Mouse (Mus musculus): Measurements from ENCODE around the gene Pomt1. TPM values are rescaled to one million over a fixed set of nuclear protein-coding genes. Genes with fewer than 3 reads are reported as not detected.
"Not testable (repeated sequence)": the region's sequence is repeated elsewhere in the genome, so short reads cannot be mapped to it uniquely, and the experiment has no call there.

Gene Pomt1
- polyA plus RNA-seq, 1 experiment from 2014 or later = 25.8 TPM

DNA sequence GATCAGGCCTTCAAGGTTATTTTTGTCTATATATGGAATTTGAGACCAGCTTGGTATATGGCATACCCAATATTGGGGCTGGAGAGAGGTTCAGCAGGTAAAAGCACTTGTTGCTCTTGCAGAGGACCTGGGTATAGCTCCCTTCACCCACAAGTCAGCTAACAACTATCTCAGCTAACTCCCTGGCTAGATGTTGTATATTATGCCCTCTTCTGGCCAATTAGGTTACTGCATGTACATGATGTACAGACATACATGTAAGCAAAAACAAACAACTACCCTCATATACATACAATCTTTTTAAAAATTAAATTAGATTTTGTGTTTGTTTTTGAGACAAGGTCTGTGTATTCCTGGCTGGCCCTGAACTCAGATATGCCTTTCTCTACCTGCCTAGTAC, 53.2 kb downstream of the Pomt1 start:
- Histone ChIP-seq H3K27ac (replicated peaks) (no peak overlapping the region), H3K4me3 (peak overlapping the region; percentile 89), H3K27me3 (no peaks in the 10 kb centered on the region)

DNA sequence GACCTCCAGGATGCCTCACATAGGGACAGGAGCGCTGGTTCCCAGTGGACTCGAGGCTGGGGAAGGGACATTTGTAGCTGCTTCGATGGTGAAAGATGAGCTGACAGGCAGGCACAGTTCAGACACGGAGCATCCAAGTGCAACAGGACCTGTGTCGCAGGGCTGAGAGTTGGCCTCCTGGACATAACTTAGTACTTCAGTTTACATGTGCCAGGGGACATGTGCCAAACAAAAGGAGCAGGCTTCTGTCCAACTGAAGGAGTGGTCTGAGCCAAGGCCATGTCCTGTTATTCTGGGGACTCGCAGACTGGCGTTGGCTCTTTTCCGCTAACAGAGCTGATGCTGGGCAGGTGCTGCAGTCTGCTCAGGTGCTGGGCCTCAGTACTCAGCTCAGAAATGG, 58.0 kb downstream of the Pomt1 start:
- Histone ChIP-seq H3K9ac (no peak overlapping the region), H3K4me2 (no peak overlapping the region), H3K36me3 (peaks cover 60% of the 10 kb centered on the region), H3K27me3 (no peaks in the 10 kb centered on the region), H3K4me3 (no peak overlapping the region), H3K9me3 (no peaks in the 10 kb centered on the region), H3K4me1 (replicated peaks) (peaks cover 11% of the 10 kb centered on the region), H3K27ac (replicated peaks) (no peak overlapping the region)
- ATAC-seq (ENCODE audit: low read depth) = no peak
- 88% methylated on average over 8 of the region's 8 CpGs for WGBS

More for the DNA sequence above, 53.2 kb downstream of the Pomt1 start:
- no peak for ATAC-seq (ENCODE audit: low read depth)
- H3K36me3 ChIP-seq = peaks cover 32% of the 10 kb centered on the region
- no peak overlapping the region for H3K9ac ChIP-seq
- no peaks in the 10 kb centered on the region for H3K9me3 ChIP-seq
- peaks cover 32% of the 10 kb centered on the region for H3K4me1 ChIP-seq (replicated peaks)
- H3K4me2 ChIP-seq = peak overlapping the region; percentile 94

DNA sequence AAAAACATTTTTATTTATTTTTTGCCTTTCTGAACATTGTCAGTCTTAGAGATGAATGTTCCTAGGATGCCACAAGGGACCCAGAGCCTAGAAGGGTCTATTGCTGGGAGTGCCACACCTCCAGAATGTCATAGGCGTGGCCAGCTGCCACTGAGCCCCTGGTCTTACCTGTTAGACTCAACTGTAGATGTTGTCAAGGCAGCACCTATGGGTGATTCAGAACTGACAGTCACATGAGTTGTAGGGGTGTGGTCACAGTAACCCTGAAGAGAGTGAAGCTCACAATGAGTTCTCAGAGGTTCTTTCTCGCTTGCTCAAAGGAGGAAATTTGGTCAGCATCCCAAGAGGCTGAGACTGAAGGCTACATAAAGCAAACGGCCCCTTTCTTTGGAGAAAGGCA, 58.9 kb downstream of the Pomt1 start:
- Histone ChIP-seq H3K4me1 (replicated peaks) (peaks cover 3% of the 10 kb centered on the region; the same call in 1 of the 2 replicates), H3K27ac (replicated peaks) (no peak overlapping the region), H3K9me3 (no peaks in the 10 kb centered on the region), H3K9ac (no peak overlapping the region), H3K4me2 (no peak overlapping the region), H3K27me3 (no peaks in the 10 kb centered on the region), H3K4me3 (no peak overlapping the region), H3K36me3 (peaks cover 69% of the 10 kb centered on the region)
- ATAC-seq (ENCODE audit: low read depth) = no peak
- WGBS = 90% methylated on average over 3 of the region's 3 CpGs

DNA sequence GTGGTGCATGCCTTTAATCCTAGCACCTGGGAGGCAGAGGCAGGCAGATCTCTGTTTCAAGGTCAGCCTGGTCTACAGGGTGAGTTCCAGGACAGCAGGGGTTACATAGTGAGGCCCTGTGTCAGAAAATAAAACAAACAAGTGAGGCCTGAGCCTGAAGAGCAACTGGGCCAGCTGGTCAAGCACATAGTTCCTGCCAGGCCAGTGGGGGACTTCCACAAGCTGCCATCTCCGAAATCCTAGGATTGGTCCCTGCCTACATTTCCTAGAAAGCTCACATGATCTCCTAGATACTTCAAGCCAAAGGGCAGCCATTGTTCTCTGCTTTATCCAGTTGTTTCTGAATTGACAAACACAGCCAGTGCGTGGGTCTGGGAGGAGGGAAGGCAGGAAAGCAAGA, 59.5 kb downstream of the Pomt1 start:
- H3K27ac ChIP-seq (replicated peaks); H3K9me3 ChIP-seq; H3K27me3 ChIP-seq; ATAC-seq (ENCODE audit: low read depth); H3K4me1 ChIP-seq (replicated peaks); H3K4me2 ChIP-seq; H3K9ac ChIP-seq; H3K4me3 ChIP-seq: not testable (repeated sequence)
- 88% methylated on average over 2 of the region's 2 CpGs for WGBS
- peaks cover 74% of the 10 kb centered on the region for H3K36me3 ChIP-seq

DNA sequence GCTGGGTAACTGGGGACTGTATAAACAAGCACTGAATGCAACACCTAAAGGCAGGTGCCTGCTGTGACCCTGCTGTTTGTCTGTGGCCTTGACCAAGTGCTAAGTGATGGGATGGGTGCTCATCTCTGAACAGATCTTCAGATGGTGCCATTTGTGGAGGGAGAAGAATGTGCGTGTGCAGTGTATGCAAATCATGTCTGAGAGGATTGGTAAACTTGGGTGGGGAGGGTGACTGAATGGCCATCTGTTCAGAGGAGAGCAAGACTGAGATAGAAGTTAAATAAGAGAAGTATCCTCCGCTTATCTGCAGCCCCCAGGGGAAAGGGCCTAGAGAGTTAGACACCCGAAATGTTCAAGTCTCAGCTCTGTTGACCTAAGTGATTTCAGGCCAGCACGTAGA, 63.1 kb downstream of the Pomt1 start:
- no peak overlapping the region for H3K4me3 ChIP-seq
- no peaks in the 10 kb centered on the region for H3K9me3 ChIP-seq
- H3K36me3 ChIP-seq = peaks cover 88% of the 10 kb centered on the region
- ATAC-seq (ENCODE audit: low read depth) = no peak
- no peaks in the 10 kb centered on the region for H3K27me3 ChIP-seq
- H3K9ac ChIP-seq = no peak overlapping the region
- no peak overlapping the region for H3K27ac ChIP-seq (replicated peaks)
- 91% methylated on average over 4 of the region's 4 CpGs for WGBS
- no peaks in the 10 kb centered on the region for H3K4me1 ChIP-seq (replicated peaks)
- no peak overlapping the region for H3K4me2 ChIP-seq

DNA sequence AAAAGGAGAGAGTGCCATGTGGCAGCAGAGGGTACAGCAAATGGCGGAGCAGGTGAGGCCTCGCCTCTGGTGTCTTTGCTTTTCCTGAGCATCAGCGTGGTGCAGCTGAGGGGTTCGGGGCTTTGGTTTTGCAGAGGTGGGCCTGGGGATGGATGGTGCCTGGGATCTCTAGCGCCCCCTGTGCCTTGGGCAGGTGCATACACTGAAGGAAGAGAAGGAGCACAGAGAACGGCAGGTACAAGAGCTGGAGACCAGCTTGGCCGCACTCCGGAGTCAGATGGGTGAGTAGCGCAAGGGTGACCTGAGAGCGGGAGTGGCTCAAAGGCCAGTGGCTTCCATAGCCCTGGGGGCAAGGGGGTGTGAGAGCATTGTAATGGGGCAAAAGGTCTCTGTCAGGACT, 66.6 kb downstream of the Pomt1 start:
- ATAC-seq (ENCODE audit: low read depth) = no peak
- Histone ChIP-seq H3K9ac (no peak overlapping the region), H3K4me2 (no peak overlapping the region), H3K9me3 (no peaks in the 10 kb centered on the region), H3K4me3 (no peak overlapping the region), H3K36me3 (peaks cover 99% of the 10 kb centered on the region), H3K27me3 (no peaks in the 10 kb centered on the region), H3K4me1 (replicated peaks) (no peaks in the 10 kb centered on the region), H3K27ac (replicated peaks) (no peak overlapping the region)
- 87% methylated on average over 10 of the region's 10 CpGs for WGBS

DNA sequence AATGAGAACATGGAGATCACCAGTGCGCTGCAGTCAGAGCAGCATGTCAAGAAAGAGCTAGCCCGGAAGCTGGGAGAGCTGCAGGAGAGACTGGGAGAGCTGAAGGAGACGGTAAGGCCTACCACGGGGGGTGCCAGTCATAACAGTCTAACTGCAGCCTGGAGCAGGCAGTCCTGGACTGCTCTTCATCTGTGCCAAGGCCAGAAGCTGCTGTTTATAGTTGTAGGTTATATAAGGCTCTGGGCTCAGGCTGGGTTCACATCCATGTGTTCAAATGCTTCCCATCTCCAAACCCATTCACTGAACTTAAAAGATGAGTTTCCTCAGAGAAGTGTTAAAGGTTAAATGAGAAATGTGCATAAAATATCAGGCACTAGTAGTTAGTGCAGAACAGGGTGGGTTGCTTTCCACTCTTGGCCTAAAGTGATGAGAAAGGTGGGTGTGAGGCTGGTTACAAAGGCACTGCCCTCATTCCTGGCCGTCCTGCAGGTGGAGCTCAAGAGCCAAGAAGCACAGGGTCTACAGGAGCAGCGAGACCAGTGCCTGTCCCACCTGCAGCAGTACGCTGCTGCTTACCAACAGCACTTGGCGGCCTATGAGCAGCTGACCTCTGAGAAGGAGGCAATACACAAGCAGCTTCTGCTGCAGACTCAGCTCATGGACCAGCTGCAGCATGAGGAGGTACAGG, 67.9 kb downstream of the Pomt1 start:
- 60% methylated on average over 8 of the region's 8 CpGs for WGBS
- Histone ChIP-seq H3K36me3 (peaks cover 99% of the 10 kb centered on the region), H3K27ac (replicated peaks) (no peak overlapping the region), H3K4me3 (no peak overlapping the region), H3K9me3 (no peaks in the 10 kb centered on the region), H3K9ac (0 out of 2 replicates have a peak overlapping the region, but pooled peaks have one; percentile 22), H3K4me1 (replicated peaks) (no peaks in the 10 kb centered on the region), H3K27me3 (no peaks in the 10 kb centered on the region), H3K4me2 (no peak overlapping the region)
- ATAC-seq (ENCODE audit: low read depth) = no peak

Other genes with a start within 250 kb of the Pomt1 start
- gene Fam78a, start 151.7 kb upstream of the Pomt1 start, polyA plus RNA-seq (2015; fragmentation: Nextera tagmentation; extraction: Ambion mirVana) = 0.88 and 1.2 TPM in 2 replicates
- gene Plpp7, start 141.1 kb upstream of the Pomt1 start, polyA plus RNA-seq (2015; fragmentation: Nextera tagmentation; extraction: Ambion mirVana) = 22.6 and 24.1 TPM in 2 replicates
- gene Prrc2b, start 85.5 kb upstream of the Pomt1 start, polyA plus RNA-seq (2015; fragmentation: Nextera tagmentation; extraction: Ambion mirVana) = 61.6 and 69.8 TPM in 2 replicates
- gene Uck1, start 23.6 kb downstream of the Pomt1 start, polyA plus RNA-seq (2015; fragmentation: Nextera tagmentation; extraction: Ambion mirVana) = 68.3 and 75.5 TPM in 2 replicates
- gene Golga2, start 50.8 kb downstream of the Pomt1 start, polyA plus RNA-seq (2015; fragmentation: Nextera tagmentation; extraction: Ambion mirVana) = 27.8 and 30.0 TPM in 2 replicates
- 432 and 483 TPM in 2 replicates for gene Swi5, start 51.5 kb downstream of the Pomt1 start, polyA plus RNA-seq (2015; fragmentation: Nextera tagmentation; extraction: Ambion mirVana)
- 49.9 and 51.1 TPM in 2 replicates for gene Ciz1, start 115.7 kb downstream of the Pomt1 start, polyA plus RNA-seq (2015; fragmentation: Nextera tagmentation; extraction: Ambion mirVana)
- gene Dnm1, start 116.7 kb downstream of the Pomt1 start, polyA plus RNA-seq (2015; fragmentation: Nextera tagmentation; extraction: Ambion mirVana) = 44.3 and 47.0 TPM in 2 replicates
- gene 1110008P14Rik, start 145.3 kb downstream of the Pomt1 start, polyA plus RNA-seq (2015; fragmentation: Nextera tagmentation; extraction: Ambion mirVana) = 101 and 135 TPM in 2 replicates
- gene Lcn2, start 151.7 kb downstream of the Pomt1 start, polyA plus RNA-seq (2015; fragmentation: Nextera tagmentation; extraction: Ambion mirVana) = 0.56 and 1.4 TPM in 2 replicates
- 44.3 and 46.0 TPM in 2 replicates for gene Ptges2, start 159.3 kb downstream of the Pomt1 start, polyA plus RNA-seq (2015; fragmentation: Nextera tagmentation; extraction: Ambion mirVana)
- 5.1 and 5.6 TPM in 2 replicates for gene Naif1, start 213.9 kb downstream of the Pomt1 start, polyA plus RNA-seq (2015; fragmentation: Nextera tagmentation; extraction: Ambion mirVana)
- 49.8 and 49.9 TPM in 2 replicates for gene Slc25a25, start 214.9 kb downstream of the Pomt1 start, polyA plus RNA-seq (2015; fragmentation: Nextera tagmentation; extraction: Ambion mirVana)

Data from neural tube, embryonic 13.5 days (tissue).